Mouse (Mus musculus) bone marrow, adult 2 months (tissue): Measurements from ENCODE around the gene Rps18.

Experiments
- CTCF ChIP-seq: fragments of 200-500 bp; IDR thresholded peaks from 2 replicates; pipeline ENCODE4 v1.5.1; 2011; ENCODE audit warnings: low read length, control low read depth; ENCODE audit not compliant: control insufficient read depth, insufficient read depth
- POLR2A ChIP-seq: fragments of 200-500 bp; IDR thresholded peaks from 2 replicates; pipeline ENCODE4 v1.6.1; 2011; ENCODE audit warnings: low read depth, mild to moderate bottlenecking, control low read depth, low read length, borderline replicate concordance; ENCODE audit not compliant: control insufficient read depth

DNA sequence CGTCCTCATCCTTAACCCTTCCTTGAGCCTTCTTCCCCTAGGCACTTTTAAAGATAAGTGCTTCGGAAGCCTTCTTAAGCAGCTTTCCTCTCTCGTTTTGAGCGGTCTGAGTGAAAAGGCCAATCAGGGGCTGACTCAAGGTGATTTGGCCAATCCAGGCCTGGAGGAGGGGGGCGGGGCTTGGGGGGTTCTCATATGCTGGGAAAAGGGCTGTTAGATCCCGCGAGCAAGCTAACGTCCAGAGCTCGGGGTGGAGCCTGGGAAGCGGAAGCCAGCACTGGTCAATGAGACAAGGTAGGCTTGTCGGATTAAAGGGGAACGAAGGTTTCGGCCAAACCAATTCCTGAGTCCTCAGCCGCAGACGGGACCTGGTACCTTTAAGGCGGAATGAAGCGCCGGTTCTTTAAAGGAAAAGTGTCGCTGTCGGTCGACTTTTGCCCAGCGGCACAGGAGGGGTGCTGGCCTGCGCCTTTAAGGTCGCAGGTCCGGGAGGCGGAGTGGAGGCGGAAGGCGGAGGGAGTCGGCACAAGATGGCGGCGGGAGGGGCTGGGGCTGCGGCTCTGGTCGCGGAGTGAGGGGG is 40.0 kb downstream of the Rps18 start, which contains the start of the genes Tapbp and Zbtb22:
- TF ChIP-seq POLR2A (peak; percentile 36; the same call in 1 of the 2 replicates), CTCF (no peak)
